Mouse (Mus musculus) liver, adult 2 months (tissue): ENCODE data around the gene Hnrnph2. TPM values are rescaled to one million over a fixed set of nuclear protein-coding genes. Genes with fewer than 3 reads are reported as not detected.

Source experiments
- DNase-seq: peaks from one replicate; pipeline ENCODE4 v3.0.0-alpha.2; 2011; ENCODE audit warnings: low read depth, low spot score; ENCODE audit errors: extremely low read depth
- H3K27ac ChIP-seq: fragments of 200-500 bp; replicated peaks from 2 replicates; pipeline ENCODE4 v1.5.1; 2012; ENCODE audit warnings: low read depth, mild to moderate bottlenecking, control low read depth, inconsistent platforms, low read length; ENCODE audit not compliant: insufficient read depth
- H3K27me3 ChIP-seq: fragments of 200-500 bp; 2 replicates; pipeline ENCODE4 v1.6.1; 2012; ENCODE audit warnings: mild to moderate bottlenecking, moderate library complexity, low read length, inconsistent platforms; ENCODE audit not compliant: control insufficient read depth, insufficient read depth
- H3K36me3 ChIP-seq: fragments of 200-500 bp; 2 replicates; pipeline ENCODE4 v1.6.1; 2012; ENCODE audit warnings: low read length, inconsistent platforms; ENCODE audit not compliant: control insufficient read depth, insufficient read depth
- H3K4me1 ChIP-seq: fragments of 200-500 bp; 2 replicates; pipeline ENCODE4 v1.6.1; 2011; ENCODE audit warnings: low read length; ENCODE audit not compliant: control insufficient read depth, insufficient read depth
- H3K4me3 ChIP-seq: fragments of 200-500 bp; 2 replicates; pipeline ENCODE4 v1.5.1; 2011; ENCODE audit warnings: low read depth, mild to moderate bottlenecking, control low read depth, low read length, moderate library complexity; ENCODE audit not compliant: insufficient read depth
- H3K79me2 ChIP-seq: fragments of 200-500 bp; 2 replicates; pipeline ENCODE4 v1.6.1; 2012; ENCODE audit warnings: inconsistent platforms, mild to moderate bottlenecking, low read length, moderate library complexity; ENCODE audit not compliant: control insufficient read depth, insufficient read depth
- H3K9ac ChIP-seq: fragments of 200-500 bp; 2 replicates; pipeline ENCODE4 v1.6.1; 2012; ENCODE audit warnings: low read depth, mild to moderate bottlenecking, control low read depth, inconsistent platforms, low read length
- CTCF ChIP-seq: fragments of 200-500 bp; IDR thresholded peaks from 2 replicates; pipeline ENCODE4 v1.5.1; 2011; ENCODE audit warnings: low read depth, low read length, control low read depth
- POLR2A ChIP-seq: fragments of 200-500 bp; IDR thresholded peaks from 2 replicates; pipeline ENCODE4 v1.6.1; 2011; ENCODE audit warnings: low read length, control low read depth; ENCODE audit not compliant: insufficient read depth; ENCODE audit errors: extremely low read depth
- WGBS: fragments of 180-500 bp; shearing (Covaris S2); methylation state at CpG from one replicate; pipeline ENCODE4 v1.1.7; 2018; 5-methylcytosine and 5-hydroxymethylcytosine counted together
- polyA plus RNA-seq: library from polyadenylated mRNA; depleted of rRNA; stranded (reverse); fragments of >200 nt; gene quantifications from 2 replicates; pipeline ENCODE4 v1.2.3, GENCODE M21; 2012
- total RNA-seq: library from RNA; depleted of rRNA; stranded (reverse); fragments of >200 nt; gene quantifications from 2 replicates; pipeline ENCODE4 v1.2.3, GENCODE M21; 2014

Hnrnph2 gene
- total and polyA plus RNA-seq, 2 experiments = 6.7 to 42.8 TPM

GRCm38 (mm10) chrX:134609472-134609871 lies 8.5 kb downstream of the Hnrnph2 start:
- H3K27me3 ChIP-seq = no peaks in the 10 kb centered on the region
- no peaks in the 10 kb centered on the region for H3K36me3 ChIP-seq
- no peak overlapping the region for H3K9ac ChIP-seq
- no peaks in the 10 kb centered on the region for H3K79me2 ChIP-seq
- H3K4me3 ChIP-seq = no peak overlapping the region
- no peak for DNase-seq
- no peak overlapping the region for H3K27ac ChIP-seq
- TF ChIP-seq POLR2A (no peak), CTCF (0 out of 2 replicates have a peak, but pooled peaks have one; percentile 11)
- no peaks in the 10 kb centered on the region for H3K4me1 ChIP-seq
- 18% methylated on average over 4 of the region's 4 CpGs for WGBS

- Histone ChIP-seq H3K27ac (no peak overlapping the region), H3K9ac (no peak overlapping the region), H3K4me3 (no peak overlapping the region), H3K79me2 (no peaks in the 10 kb centered on the region), H3K36me3 (no peaks in the 10 kb centered on the region), H3K27me3 (no peaks in the 10 kb centered on the region), H3K4me1 (no peaks in the 10 kb centered on the region)
- TF ChIP-seq POLR2A (no peak), CTCF (no peak)
- WGBS = 90% methylated on average over 4 of the region's 4 CpGs
- no peak for DNase-seq
Observed at GRCm38 (mm10) chrX:134610984-134611383, 10.0 kb downstream of the Hnrnph2 start.

GRCm38 (mm10) chrX:134612285-134612959 lies 11.4 kb downstream of the Hnrnph2 start:
- 6% methylated on average over 14 of the region's 15 CpGs for WGBS
- TF ChIP-seq CTCF (no peak), POLR2A (no peak)
- Histone ChIP-seq H3K79me2 (no peaks in the 10 kb centered on the region), H3K27ac (peak overlapping the region; percentile 39; the same call in 1 of the 2 replicates), H3K9ac (peak overlapping the region; percentile 54), H3K36me3 (no peaks in the 10 kb centered on the region), H3K27me3 (no peaks in the 10 kb centered on the region), H3K4me3 (peak overlapping the region; percentile 60), H3K4me1 (no peaks in the 10 kb centered on the region)
- DNase-seq = no peak

- Histone ChIP-seq H3K4me1 (no peaks in the 10 kb centered on the region), H3K9ac (no peak overlapping the region), H3K27me3 (no peaks in the 10 kb centered on the region), H3K79me2 (no peaks in the 10 kb centered on the region), H3K36me3 (no peaks in the 10 kb centered on the region), H3K27ac (no peak overlapping the region), H3K4me3 (no peak overlapping the region)
- no peak for TF ChIP-seq POLR2A
- TF ChIP-seq CTCF = peak; percentile 36
- DNase-seq = no peak
- 65% methylated on average over 2 of the region's 2 CpGs for WGBS
Observed at GRCm38 (mm10) chrX:134614306-134614705, 13.3 kb downstream of the Hnrnph2 start.

- H3K4me1 ChIP-seq = no peaks in the 10 kb centered on the region
- no peak overlapping the region for H3K4me3 ChIP-seq
- no peak overlapping the region for H3K9ac ChIP-seq
- no peaks in the 10 kb centered on the region for H3K27me3 ChIP-seq
- H3K79me2 ChIP-seq = no peaks in the 10 kb centered on the region
- H3K27ac ChIP-seq = no peak overlapping the region
- DNase-seq = no peak
- 80% methylated on average over 9 of the region's 9 CpGs for WGBS
- no peaks in the 10 kb centered on the region for H3K36me3 ChIP-seq
- TF ChIP-seq POLR2A = no peak
- no peak for TF ChIP-seq CTCF
Observed at GRCm38 (mm10) chrX:134619695-134620094, 18.7 kb downstream of the Hnrnph2 start.

- no peak overlapping the region for H3K9ac ChIP-seq
- 46% methylated on average over 8 of the region's 8 CpGs for WGBS
- no peak for DNase-seq
- H3K36me3 ChIP-seq = no peaks in the 10 kb centered on the region
- H3K27me3 ChIP-seq = no peaks in the 10 kb centered on the region
- TF ChIP-seq POLR2A = no peak
- no peak for TF ChIP-seq CTCF
- H3K4me3 ChIP-seq = no peak overlapping the region
- H3K79me2 ChIP-seq = no peaks in the 10 kb centered on the region
- no peaks in the 10 kb centered on the region for H3K4me1 ChIP-seq
- no peak overlapping the region for H3K27ac ChIP-seq
Observed at GRCm38 (mm10) chrX:134620254-134620865, 19.4 kb downstream of the Hnrnph2 start.
